Comparison of ENCODE assay signal across 10 mouse cellular contexts in genomic region chr19:24194216-24194615, GRCm38 (mm10). TPM values are rescaled to one million over a fixed set of nuclear protein-coding genes. Genes with fewer than 3 reads are reported as not detected.
DNase-seq lines count a peak whose midpoint lies in the region; ATAC-seq and TF ChIP-seq lines count a peak whose summit lies in the region.
"Had no signal": no experiment of that assay in that cellular context is flagged by ENCODE, and none has a peak within 500 bp of the region (broad histone marks: within the 10 kb centered on the region; RNA-seq: fewer than 3 reads in every experiment).

No protein-coding gene starts in this region.

- H3K79me2 ChIP-seq in CH12.LX (replicated peaks; ENCODE audit: control insufficient read depth, extremely low read depth, insufficient read depth, poor library complexity, severe bottlenecking): no peaks in the 10 kb centered on the region

- no peak overlapping the region for H3K9ac ChIP-seq in CH12.LX (ENCODE audit: insufficient read depth, low read depth)
- H3K9ac ChIP-seq: hindbrain, embryonic 12.5 days had no signal

- H3K27ac ChIP-seq in CH12.LX (ENCODE audit: insufficient read depth, low read depth): no peak overlapping the region
- H3K27ac ChIP-seq: hindbrain, embryonic 12.5 days had no signal

- TF ChIP-seq RAD21 in CH12.LX (IDR thresholded peaks at IDR 0.05; ENCODE audit: low read depth, low read length): peak; percentile 37

- no peak for TF ChIP-seq POLR2A in CH12.LX (IDR thresholded peaks at IDR 0.05; ENCODE audit: low read depth, low read length)

- H3K4me2 ChIP-seq in CH12.LX (ENCODE audit: insufficient read depth, low read depth, poor library complexity, severe bottlenecking): no peak overlapping the region
- H3K4me2 ChIP-seq: hindbrain, embryonic 12.5 days had no signal

- peaks cover 8% of the 10 kb centered on the region for H3K9me3 ChIP-seq in CH12.LX (replicated peaks; ENCODE audit: low read length)
- H3K9me3 ChIP-seq in G1E (replicated peaks): peaks cover 2% of the 10 kb centered on the region; the same call in 1 of the 2 replicates

- H3K4me3 ChIP-seq in CH12.LX (replicated peaks in 1 of 3; ENCODE audit: low read depth in 2 of 3, low read length in 2 of 3, poor library complexity in 1 of 3) (no peak overlapping the region), G1E (ENCODE audit: low read depth, low read length) (no peak overlapping the region)
- H3K4me3 ChIP-seq: erythroblast, embryonic 14.5 days; hindbrain, embryonic 12.5 days had no signal

- TF ChIP-seq CTCF in CH12.LX (conservative IDR thresholded peaks at IDR 0.05 in 1 of 2, IDR thresholded peaks at IDR 0.05 in 1 of 2; ENCODE audit: low read depth in 2 of 2, low read length in 2 of 2) (peak; percentile 26 to 59; a peak in 3 of 4 replicates), G1E (IDR thresholded peaks at IDR 0.05; ENCODE audit: low read depth, low read length) (peak; percentile 58)

- peak; percentile 35 for DNase-seq in kidney, postnatal 10 days
- DNase-seq in kidney, adult 9 months: no peak
- peak; percentile 19 for DNase-seq in CH12.LX (ENCODE audit: extremely low read depth)
- DNase-seq in G1E (ENCODE audit: low spot score): no peak
- peak; percentile 19 to 21 for DNase-seq in natural killer cell, adult 2 months (ENCODE audit: low spot score in 2 of 2)
- DNase-seq in layer of hippocampus, adult 9-11 months: no peak
- no peak for DNase-seq in adrenal gland, postnatal 4 days (ENCODE audit: low spot score in 2 of 2)
- DNase-seq: gastrocnemius, postnatal 25 days had no signal

- no peak for TF ChIP-seq EP300 in CH12.LX (IDR thresholded peaks at IDR 0.05; ENCODE audit: low read length)

- dilution Hi-C loops in CH12.LX (cut with MboI; ENCODE audit: extremely low pct_ligation_motif_present, extremely low pct_unique_long_range_greater_than_20kb, low sequenced_read_pairs): no loop called here

- in situ Hi-C loops in CH12.LX (cut with MboI; ENCODE audit: low pct_ligation_motif_present, low pct_unique_long_range_greater_than_20kb, low sequenced_read_pairs): no loop called here

- no peak for ATAC-seq in G1E (ENCODE audit: extremely low read depth, insufficient number of reproducible peaks, low FRiP score, poor library complexity, severe bottlenecking)

- H3K27me3 ChIP-seq in CH12.LX (replicated peaks): no peaks in the 10 kb centered on the region
- peaks cover 3% of the 10 kb centered on the region; the same call in 1 of the 2 replicates for H3K27me3 ChIP-seq in G1E (ENCODE audit: insufficient read depth, low read length)
- H3K27me3 ChIP-seq: hindbrain, embryonic 12.5 days had no signal

- H3K36me3 ChIP-seq in CH12.LX (replicated peaks in 1 of 2; ENCODE audit: control insufficient read depth in 1 of 2, insufficient read depth in 1 of 2, low read length in 1 of 2) (peaks cover 0 to 17% of the 10 kb centered on the region in 2 experiments), G1E (replicated peaks) (no peaks in the 10 kb centered on the region)
- H3K36me3 ChIP-seq: hindbrain, embryonic 12.5 days had no signal

- H3K4me1 ChIP-seq in CH12.LX (ENCODE audit: control insufficient read depth in 1 of 2, insufficient read depth in 2 of 2) (peaks cover 5 to 21% of the 10 kb centered on the region in 2 experiments), G1E (ENCODE audit: insufficient read depth, low read depth, low read length) (no peaks in the 10 kb centered on the region; the same call in 1 of the 2 replicates)

TF ChIP-seq in CH12.LX, 34 proteins besides CTCF, POLR2A, EP300 and RAD21:
- TF ChIP-seq SMC3 (IDR thresholded peaks at IDR 0.05; ENCODE audit: low read depth, low read length) (peak; percentile 37), IRF4 (IDR thresholded peaks at IDR 0.05; ENCODE audit: low read depth, low read length) (no peak)

RNA-seq across cellular contexts. Expression of gene Tjp2, which starts 30.6 kb away (rescaled TPM):
- 13.7 and 14.4 TPM in 2 replicates for total RNA-seq in CH12.LX (2012; rRNA removed)
- total RNA-seq in CH12.LX (2014; rRNA removed): 8.8 and 9.0 TPM in 2 replicates
- 17.4 and 17.8 TPM in 2 replicates for polyA plus RNA-seq in CH12.LX (2012; ENCODE audit: insufficient read length, low read depth)
- not detected in 2 replicates for total RNA-seq in G1E (2014; fragmentation: Nextera tagmentation)
- 0.06 and 0.11 TPM in 2 replicates for total RNA-seq in G1E (2017)
- polyA plus RNA-seq in G1E (2012): 0.02 and 0.03 TPM in 2 replicates
- total RNA-seq in adrenal gland, postnatal 4 days (2021): 10 to 100 TPM; 14.5 to 17.3 TPM

Comparison
In these comparisons a context has a peak if more than half of its experiments do, and no peak if none do; other contexts are left out.
1. DNase-seq: peak in kidney, postnatal 10 days (single experiment), CH12.LX (single experiment) and natural killer cell, adult 2 months (2 of 2); none in kidney, adult 9 months (single experiment), G1E (single experiment), layer of hippocampus, adult 9-11 months (single experiment) and adrenal gland, postnatal 4 days (0 of 2).
2. RNA of gene Tjp2, which starts 30.6 kb away (total RNA-seq): 14.5 to 17.3 TPM in adrenal gland, postnatal 4 days and 8.8 to 14.4 TPM in CH12.LX; 0.06 to 0.11 TPM in G1E; every median in the first group is over 4 times any median in the second.